In genomic region chr11:115509773-115510506, GRCm38 (mm10) we compare ENCODE assay signal across 8 mouse cellular contexts. TPM values are rescaled to one million over a fixed set of nuclear protein-coding genes. Genes with fewer than 3 reads are reported as not detected.
A peak's percentile ranks its signal among the peaks of the same experiment; 100 is the strongest.
DNase-seq lines count a peak whose midpoint lies in the region; ATAC-seq and TF ChIP-seq lines count a peak whose summit lies in the region.

No protein-coding gene starts in this region.

- TF ChIP-seq CTCF in left cerebral cortex, adult 2 months (IDR thresholded peaks at IDR 0.05) = no peak

- peak overlapping the region; percentile 5 for H3K4me3 ChIP-seq in embryonic facial prominence, embryonic 13.5 days
- H3K4me3 ChIP-seq in hindbrain, embryonic 16.5 days (ENCODE audit: low read length) = peak overlapping the region; percentile 100
- H3K4me3 ChIP-seq in midbrain, embryonic 16.5 days (ENCODE audit: low read depth, low read length) = peak overlapping the region; percentile 97
- H3K4me3 ChIP-seq in left cerebral cortex, adult 2 months = no peak overlapping the region

- ATAC-seq in embryonic facial prominence, embryonic 13.5 days (ENCODE audit: insufficient number of reproducible peaks, insufficient read depth, low FRiP score, low TSS enrichment, low read depth) = no peak
- no peak for ATAC-seq in hindbrain, embryonic 16.5 days
- ATAC-seq in midbrain, embryonic 16.5 days = no peak
- ATAC-seq in frontal cortex, adult (ENCODE audit: low TSS enrichment) = no peak

- peak overlapping the region; percentile 94 for H3K4me2 ChIP-seq in embryonic facial prominence, embryonic 13.5 days
- H3K4me2 ChIP-seq in hindbrain, embryonic 16.5 days (ENCODE audit: low read length) = peak overlapping the region; percentile 84
- H3K4me2 ChIP-seq in midbrain, embryonic 16.5 days (ENCODE audit: low read length) = peak overlapping the region; percentile 89

- peak; percentile 60 for DNase-seq in retina, postnatal 1 day
- DNase-seq in retina, embryonic 14.5 days (ENCODE audit: low spot score) = no peak
- DNase-seq in ovary, postnatal 10 days (ENCODE audit: low spot score) = no peak
- DNase-seq in left cerebral cortex, adult 2 months (ENCODE audit: extremely low spot score in 1 of 2, low spot score in 2 of 2) = no peak

- peaks cover 50% of the 10 kb centered on the region for H3K4me1 ChIP-seq in embryonic facial prominence, embryonic 13.5 days
- peaks cover 43% of the 10 kb centered on the region for H3K4me1 ChIP-seq in hindbrain, embryonic 16.5 days (ENCODE audit: control insufficient read depth, insufficient read depth, low read depth, low read length)
- H3K4me1 ChIP-seq in midbrain, embryonic 16.5 days (ENCODE audit: control insufficient read depth, insufficient read depth, low read length) = peaks cover 53% of the 10 kb centered on the region

- H3K36me3 ChIP-seq in embryonic facial prominence, embryonic 13.5 days = 0 out of 2 replicates have a peak, but pooled peaks cover 2% of the 10 kb centered on the region
- no peaks in the 10 kb centered on the region for H3K36me3 ChIP-seq in hindbrain, embryonic 16.5 days (ENCODE audit: control insufficient read depth, insufficient read depth, low read length)
- H3K36me3 ChIP-seq in midbrain, embryonic 16.5 days (ENCODE audit: control insufficient read depth, insufficient read depth, low read length) = no peaks in the 10 kb centered on the region

- peak overlapping the region; percentile 52 for H3K9ac ChIP-seq in embryonic facial prominence, embryonic 13.5 days
- peak overlapping the region; percentile 40 for H3K9ac ChIP-seq in hindbrain, embryonic 16.5 days (ENCODE audit: low read depth, low read length)
- peak overlapping the region; percentile 99 for H3K9ac ChIP-seq in midbrain, embryonic 16.5 days (ENCODE audit: low read depth, low read length)

- H3K9me3 ChIP-seq in embryonic facial prominence, embryonic 13.5 days = no peaks in the 10 kb centered on the region
- H3K9me3 ChIP-seq in hindbrain, embryonic 16.5 days (ENCODE audit: control insufficient read depth, low read length) = no peaks in the 10 kb centered on the region
- no peaks in the 10 kb centered on the region for H3K9me3 ChIP-seq in midbrain, embryonic 16.5 days (replicated peaks; ENCODE audit: control insufficient read depth, low read length, poor library complexity, severe bottlenecking)

- intact Hi-C loops in left cerebral cortex, adult 2 months (cut with DNase I) = no loop called here

- WGBS in embryonic facial prominence, embryonic 13.5 days = 46% methylated on average over 6 of the region's 6 CpGs
- WGBS in hindbrain, embryonic 16.5 days = 22% methylated on average over 6 of the region's 6 CpGs
- WGBS in midbrain, embryonic 16.5 days = 24% methylated on average over 6 of the region's 6 CpGs

- no peaks in the 10 kb centered on the region for H3K27me3 ChIP-seq in embryonic facial prominence, embryonic 13.5 days
- H3K27me3 ChIP-seq in hindbrain, embryonic 16.5 days (replicated peaks; ENCODE audit: control insufficient read depth, insufficient read depth, low read length) = no peaks in the 10 kb centered on the region
- H3K27me3 ChIP-seq in midbrain, embryonic 16.5 days (ENCODE audit: control insufficient read depth, insufficient read depth, low read depth, low read length) = no peaks in the 10 kb centered on the region

- peak overlapping the region; percentile 4; the same call in 1 of the 2 replicates for H3K27ac ChIP-seq in embryonic facial prominence, embryonic 13.5 days
- no peak overlapping the region for H3K27ac ChIP-seq in hindbrain, embryonic 16.5 days (ENCODE audit: low read depth, low read length)
- no peak overlapping the region for H3K27ac ChIP-seq in midbrain, embryonic 16.5 days (ENCODE audit: low read length)
- no peak overlapping the region for H3K27ac ChIP-seq in left cerebral cortex, adult 2 months

RNA-seq across cellular contexts. Expression of gene Jpt1, which starts 4.2 kb away (rescaled TPM):
- 566 and 584 TPM in 2 replicates for polyA plus RNA-seq in embryonic facial prominence, embryonic 13.5 days (2015; fragmentation: Nextera tagmentation; extraction: Ambion mirVana)
- 1,336 TPM in 2 replicates for polyA plus RNA-seq in hindbrain, embryonic 16.5 days (2015; fragmentation: Nextera tagmentation; extraction: Ambion mirVana)
- polyA plus RNA-seq in midbrain, embryonic 16.5 days (2015; fragmentation: Nextera tagmentation; extraction: Ambion mirVana) = 1,597 and 1,674 TPM in 2 replicates
- total RNA-seq in left cerebral cortex, adult 2 months (2021) = 100 to 1,000 TPM; 158 to 161 TPM

RNA-seq across cellular contexts. Expression of gene Nt5c, which starts 18.3 kb away (rescaled TPM):
- 77.2 and 85.3 TPM in 2 replicates for polyA plus RNA-seq in embryonic facial prominence, embryonic 13.5 days (2015; fragmentation: Nextera tagmentation; extraction: Ambion mirVana)
- 95.8 and 104 TPM in 2 replicates for polyA plus RNA-seq in hindbrain, embryonic 16.5 days (2015; fragmentation: Nextera tagmentation; extraction: Ambion mirVana)
- polyA plus RNA-seq in midbrain, embryonic 16.5 days (2015; fragmentation: Nextera tagmentation; extraction: Ambion mirVana) = 100 and 104 TPM in 2 replicates
- total RNA-seq in left cerebral cortex, adult 2 months (2021) = 10 to 100 TPM; 57.6 to 67.2 TPM

RNA-seq across cellular contexts. Expression of gene Sumo2, which starts 26.1 kb away (rescaled TPM):
- 1,193 and 1,231 TPM in 2 replicates for polyA plus RNA-seq in embryonic facial prominence, embryonic 13.5 days (2015; fragmentation: Nextera tagmentation; extraction: Ambion mirVana)
- 847 and 892 TPM in 2 replicates for polyA plus RNA-seq in hindbrain, embryonic 16.5 days (2015; fragmentation: Nextera tagmentation; extraction: Ambion mirVana)
- polyA plus RNA-seq in midbrain, embryonic 16.5 days (2015; fragmentation: Nextera tagmentation; extraction: Ambion mirVana) = 1,000 and 1,072 TPM in 2 replicates
- 100 to 1,000 TPM; 274 TPM for total RNA-seq in left cerebral cortex, adult 2 months (2021)

RNA-seq across cellular contexts. Expression of gene Armc7, which starts 34.5 kb away (rescaled TPM):
- polyA plus RNA-seq in embryonic facial prominence, embryonic 13.5 days (2015; fragmentation: Nextera tagmentation; extraction: Ambion mirVana) = 11.6 and 11.9 TPM in 2 replicates
- polyA plus RNA-seq in hindbrain, embryonic 16.5 days (2015; fragmentation: Nextera tagmentation; extraction: Ambion mirVana) = 16.8 and 19.4 TPM in 2 replicates
- 19.6 and 23.1 TPM in 2 replicates for polyA plus RNA-seq in midbrain, embryonic 16.5 days (2015; fragmentation: Nextera tagmentation; extraction: Ambion mirVana)
- total RNA-seq in left cerebral cortex, adult 2 months (2021) = 10 to 100 TPM; 11.9 to 18.0 TPM

RNA-seq across cellular contexts. Expression of gene Slc16a5, which starts 47.7 kb away (rescaled TPM):
- 0.17 and 0.44 TPM in 2 replicates for polyA plus RNA-seq in embryonic facial prominence, embryonic 13.5 days (2015; fragmentation: Nextera tagmentation; extraction: Ambion mirVana)
- 0.34 and 0.46 TPM in 2 replicates for polyA plus RNA-seq in hindbrain, embryonic 16.5 days (2015; fragmentation: Nextera tagmentation; extraction: Ambion mirVana)
- polyA plus RNA-seq in midbrain, embryonic 16.5 days (2015; fragmentation: Nextera tagmentation; extraction: Ambion mirVana) = 0.19 TPM in 1 of 2 replicates, not detected in the other
- total RNA-seq in left cerebral cortex, adult 2 months (2021) = not detected

Comparison
In these comparisons a context has a peak if more than half of its experiments do, and no peak if none do; other contexts are left out.
1. H3K9ac ChIP-seq: peak in every context shown above with its lines; median percentile 99 in midbrain, embryonic 16.5 days; 52 in embryonic facial prominence, embryonic 13.5 days; 40 in hindbrain, embryonic 16.5 days.